Mouse (Mus musculus) layer of hippocampus, adult 8-10 months (tissue): ENCODE measurements around the gene Aff1. TPM values are rescaled to one million over a fixed set of nuclear protein-coding genes. Genes with fewer than 3 reads are reported as not detected.

Experiments used
- DNase-seq, 2 experiments: peaks; one replicate each; pipeline ENCODE4 v3.0.0; 2022; ENCODE audit warnings: low spot score in 2 of 2
- total RNA-seq, 4 experiments: library from RNA; stranded (reverse); gene quantifications; 2 replicates each; pipeline ENCODE4 v1.2.4; 2022

Gene Aff1
- total RNA-seq, 4 experiments from 2014 or later = 19.5 to 24.0 (median 21.1) TPM

DNA sequence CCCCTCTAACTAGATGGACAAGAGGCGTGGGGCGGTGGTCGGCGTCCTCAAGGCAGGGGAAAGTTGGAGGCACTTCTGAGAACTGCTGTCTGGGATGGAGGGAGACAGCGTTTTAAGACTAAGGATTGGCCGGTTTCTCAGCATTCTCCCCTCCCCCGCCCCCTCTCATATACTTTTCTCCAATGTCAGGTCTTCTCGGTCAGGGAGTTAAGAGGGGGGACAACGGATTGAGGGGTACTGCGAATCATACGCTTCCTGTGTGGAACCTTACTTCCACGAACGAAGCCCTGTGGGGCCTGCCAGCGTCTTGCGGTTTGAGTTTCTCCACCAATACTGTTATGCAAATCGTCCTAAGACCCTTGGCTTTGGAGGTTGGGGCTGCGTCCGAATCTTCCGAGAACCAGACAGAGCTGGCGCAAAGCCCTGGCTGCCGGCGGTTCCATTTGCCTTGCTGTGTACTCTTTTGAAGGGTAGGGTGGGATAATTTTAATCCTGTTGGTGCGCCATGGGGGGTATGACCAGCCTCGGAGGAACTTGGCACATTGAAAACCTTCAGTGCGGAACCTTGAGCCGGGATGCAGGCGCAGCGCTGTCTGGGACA lies 967 bp downstream of the Aff1 start:
- DNase-seq = no peak

DNA sequence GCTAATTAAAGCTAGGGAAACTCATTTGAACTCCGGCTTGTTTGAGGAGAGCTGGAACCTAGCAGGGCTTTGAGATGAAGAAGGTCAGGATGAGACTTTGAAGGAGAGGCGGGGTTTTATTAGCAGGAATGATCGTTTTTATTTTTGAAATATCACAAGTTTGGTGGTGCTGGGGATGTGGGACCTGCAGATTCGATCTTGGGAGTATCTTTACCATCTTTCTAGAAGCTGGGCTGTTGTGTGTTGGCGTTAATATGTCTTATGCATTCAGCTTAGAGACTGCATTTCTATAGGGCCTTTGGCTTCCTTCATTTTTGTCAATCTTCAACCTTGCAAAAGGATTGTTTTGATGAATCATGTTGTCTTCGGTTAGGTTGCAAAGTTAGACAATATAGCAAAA lies 1.9 kb downstream of the Aff1 start:
- DNase-seq = no peak

DNA sequence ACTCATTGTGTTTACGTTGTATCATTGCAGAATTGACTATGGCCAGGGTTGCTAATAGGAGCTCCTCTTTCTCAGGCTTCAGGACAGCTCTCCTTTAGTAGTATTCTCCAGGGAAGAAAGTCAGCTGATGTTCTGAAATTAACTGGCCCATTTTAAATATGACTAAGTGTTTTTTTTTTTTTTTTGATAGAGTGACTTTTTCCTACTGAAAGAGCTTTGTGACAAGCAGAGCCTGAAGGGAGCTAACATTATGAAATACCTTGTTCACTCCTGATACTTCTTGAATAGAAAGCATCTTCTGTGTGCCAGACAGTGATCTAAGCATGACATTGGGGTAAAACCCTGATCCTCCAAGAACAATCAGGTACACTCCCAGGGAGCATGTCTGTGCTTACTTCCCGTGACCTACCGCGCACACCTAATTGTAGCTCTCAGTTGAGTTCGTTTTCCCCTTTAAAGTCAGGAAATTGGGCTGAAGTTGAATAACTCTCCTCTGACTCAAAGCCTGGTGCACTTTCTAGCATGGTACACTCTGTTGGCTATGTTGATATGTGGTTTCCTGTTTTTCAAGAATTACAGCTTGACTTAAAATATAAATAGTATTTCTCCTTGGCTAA lies 5.8 kb downstream of the Aff1 start:
- DNase-seq = no peak

DNA sequence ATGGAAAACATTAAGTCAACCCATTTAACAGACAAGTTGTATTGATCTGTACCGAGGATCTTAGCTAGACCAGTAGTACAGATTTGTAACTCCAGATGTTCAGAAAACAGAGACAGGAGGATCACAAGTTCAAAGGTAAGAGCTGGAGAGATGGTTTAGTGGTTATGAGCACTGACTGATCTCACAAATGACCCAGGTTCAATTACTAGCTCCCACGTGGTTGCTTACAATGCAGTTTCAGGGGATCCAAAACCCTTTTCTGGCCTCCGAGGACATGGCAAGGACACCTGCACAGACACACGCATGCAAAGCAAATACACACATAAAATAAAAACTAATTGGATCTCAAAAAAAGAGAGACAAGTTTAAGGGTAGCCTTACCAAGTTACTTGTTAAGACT lies 6.4 kb downstream of the Aff1 start:
- no peak for DNase-seq

DNA sequence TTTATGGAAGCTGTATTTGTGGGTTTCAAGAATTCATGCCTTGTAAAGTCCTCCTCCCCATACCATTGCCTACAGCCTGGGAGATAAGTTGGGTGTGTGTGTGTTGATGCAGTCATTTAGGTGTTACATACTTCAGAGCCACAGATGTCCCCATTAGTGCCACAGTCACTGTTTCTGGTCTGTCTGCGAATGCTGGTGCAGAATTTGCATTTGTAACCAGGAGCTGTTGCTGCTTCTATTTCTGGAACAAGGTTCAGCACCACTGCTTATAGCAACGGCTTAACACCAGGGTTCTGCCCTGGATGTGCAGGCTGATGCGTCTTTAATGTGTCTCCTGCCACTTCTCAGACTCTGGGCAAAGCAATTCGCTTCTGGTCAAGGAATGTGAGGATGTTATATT lies 7.4 kb downstream of the Aff1 start:
- no peak for DNase-seq

DNA sequence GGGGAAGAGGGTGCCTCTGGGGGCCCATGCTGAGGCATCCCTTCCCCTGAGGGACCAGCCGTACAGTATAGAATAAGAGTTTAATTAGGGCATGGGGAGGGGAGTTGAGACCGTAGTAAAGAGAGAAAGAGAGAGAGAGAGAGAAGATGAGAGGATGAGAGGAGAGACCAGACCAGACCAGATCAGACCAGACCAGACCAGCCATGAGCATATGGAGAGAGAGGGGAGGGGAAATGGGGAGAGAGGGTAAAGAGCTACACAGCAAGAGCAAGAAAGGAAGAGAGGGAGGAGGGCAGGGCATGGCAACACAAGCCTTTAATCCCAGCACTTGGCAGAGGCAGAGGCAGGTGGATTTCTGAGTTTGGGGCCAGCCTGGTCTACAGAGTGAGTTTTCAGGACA lies 8.5 kb downstream of the Aff1 start:
- no peak for DNase-seq

DNA sequence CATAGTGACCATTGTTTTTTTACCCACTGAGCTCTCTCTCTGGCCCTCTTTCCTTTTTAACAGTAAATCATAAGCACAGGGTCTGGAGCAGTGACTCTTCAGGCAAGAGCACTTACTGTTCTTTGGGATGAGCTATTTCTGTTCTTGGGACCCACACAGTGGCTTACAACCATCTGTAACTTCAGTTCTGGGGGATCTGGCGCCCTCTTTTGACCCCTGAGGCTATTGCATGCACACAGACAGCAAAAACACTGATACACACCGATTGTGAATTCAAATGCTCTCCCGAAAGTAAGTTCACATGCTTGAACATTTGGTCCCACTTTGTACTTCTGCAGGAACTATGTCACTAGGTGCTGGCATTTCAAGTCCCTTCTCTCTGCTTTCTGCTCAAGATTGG lies 9.3 kb downstream of the Aff1 start:
- no peak for DNase-seq

DNA sequence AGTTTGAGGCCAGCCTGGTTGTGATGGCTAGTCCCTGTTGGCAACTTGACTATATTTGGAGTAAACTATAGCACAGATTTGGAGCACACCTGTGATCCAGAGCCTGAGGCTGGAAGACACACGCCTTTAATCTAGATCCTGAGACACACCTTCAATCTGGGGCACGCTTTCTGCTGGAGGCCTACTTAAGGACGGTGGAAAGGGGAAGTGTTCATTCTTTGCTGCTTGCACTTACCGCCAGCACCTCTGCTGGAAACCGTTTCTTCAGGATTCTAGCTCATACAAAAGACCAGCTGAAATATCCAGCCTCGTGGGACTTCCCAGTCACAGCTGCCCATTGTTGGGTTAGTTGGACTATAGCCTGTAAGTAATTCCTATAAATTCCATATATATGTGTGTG lies 10.4 kb downstream of the Aff1 start:
- DNase-seq = no peak

DNA sequence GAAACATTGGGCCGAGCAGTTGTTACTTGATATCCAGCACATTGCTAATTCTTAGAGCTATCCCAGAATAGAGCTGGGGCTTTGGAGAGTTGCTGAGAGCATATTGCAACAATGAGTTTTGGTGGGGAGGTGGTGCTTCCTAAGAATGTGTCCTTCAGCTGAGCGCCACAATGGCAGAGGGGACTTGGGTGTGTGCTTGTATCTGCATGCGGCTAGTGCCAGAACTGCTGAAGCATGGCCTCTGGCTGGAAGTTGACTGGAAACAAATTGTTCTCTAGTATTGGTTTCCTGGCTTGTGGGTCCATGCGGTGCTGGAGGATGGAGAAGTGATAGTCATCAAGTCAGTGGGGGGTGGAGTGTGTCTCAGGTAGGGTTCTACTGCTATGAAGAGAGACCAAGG lies 13.2 kb downstream of the Aff1 start:
- DNase-seq = no peak

DNA sequence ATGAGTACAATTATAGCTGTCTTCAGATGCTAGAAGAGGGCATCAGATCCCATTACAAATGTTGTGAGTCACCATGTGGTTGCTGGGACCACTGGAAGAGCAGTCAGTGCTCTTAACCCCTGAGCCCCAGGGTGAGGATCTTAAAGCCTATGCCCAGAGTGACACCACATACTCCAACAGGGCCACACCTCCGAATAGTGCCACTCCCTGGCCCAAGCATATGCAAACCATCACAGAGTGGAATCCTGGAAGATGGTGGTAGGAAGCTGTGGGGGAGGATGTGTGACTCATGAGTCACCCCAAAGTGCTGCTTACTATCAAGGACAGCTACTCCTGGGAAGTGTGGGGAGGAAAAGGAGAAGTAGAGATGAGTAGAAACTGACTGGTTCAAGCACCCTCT lies 13.7 kb downstream of the Aff1 start:
- DNase-seq = no peak

DNA sequence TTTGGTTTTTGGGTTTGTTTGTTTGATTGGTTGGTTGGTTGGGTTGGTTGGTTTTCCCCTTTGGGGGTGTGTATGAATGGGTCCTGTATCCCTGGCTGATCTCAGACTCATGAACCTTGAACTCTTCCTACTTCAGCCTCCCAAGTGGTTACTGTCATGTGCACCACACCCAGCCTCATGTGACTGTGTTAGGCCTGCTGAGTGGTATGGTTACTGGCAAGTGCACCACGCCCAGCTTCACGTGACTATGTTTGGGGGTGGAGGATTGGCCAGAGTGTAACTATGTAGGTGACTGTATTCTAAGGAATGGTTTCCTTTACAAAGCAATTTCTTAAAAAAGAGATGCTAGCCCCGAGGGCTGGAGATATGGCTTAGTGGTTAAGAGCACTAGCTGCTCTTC lies 16.9 kb downstream of the Aff1 start:
- no peak for DNase-seq

DNA sequence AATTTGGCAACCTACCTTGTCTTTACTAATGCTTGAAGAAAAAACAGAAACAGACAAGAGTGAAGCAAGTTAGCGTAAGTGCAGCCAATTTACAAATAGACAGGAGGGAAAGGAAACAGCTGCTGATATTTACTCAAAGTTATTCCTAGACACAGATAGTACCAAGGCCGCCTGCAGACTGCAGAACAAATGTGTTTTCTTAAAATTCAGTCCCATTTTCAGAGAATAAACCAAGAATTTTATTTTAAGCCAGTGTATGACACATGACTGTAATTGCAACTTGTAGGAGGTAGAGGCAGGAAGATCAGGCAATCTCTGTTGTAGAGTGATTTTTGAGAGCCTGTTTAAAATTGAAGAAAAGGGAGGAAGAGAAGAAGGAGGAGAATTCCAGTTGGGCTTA lies 19.7 kb downstream of the Aff1 start:
- no peak for DNase-seq

DNA sequence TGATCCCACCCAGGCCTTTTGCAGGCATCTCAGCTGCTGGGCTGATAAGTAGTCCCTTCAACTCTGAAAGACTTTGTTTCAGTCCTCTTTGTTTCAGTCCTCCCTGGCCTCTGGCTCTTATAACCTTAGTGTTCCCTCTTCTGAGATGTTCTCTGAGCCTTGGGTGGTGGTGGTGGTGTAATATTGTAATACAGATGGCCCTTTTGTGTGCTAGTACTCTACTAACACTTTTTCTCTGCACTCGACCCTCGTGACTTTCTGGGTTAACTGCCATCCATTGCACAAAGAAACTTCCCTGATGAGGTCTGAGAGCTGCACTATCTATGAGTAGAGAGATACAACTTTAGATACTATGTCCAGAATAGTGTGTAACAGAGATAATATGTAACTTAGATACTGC lies 21.2 kb downstream of the Aff1 start:
- DNase-seq = no peak

DNA sequence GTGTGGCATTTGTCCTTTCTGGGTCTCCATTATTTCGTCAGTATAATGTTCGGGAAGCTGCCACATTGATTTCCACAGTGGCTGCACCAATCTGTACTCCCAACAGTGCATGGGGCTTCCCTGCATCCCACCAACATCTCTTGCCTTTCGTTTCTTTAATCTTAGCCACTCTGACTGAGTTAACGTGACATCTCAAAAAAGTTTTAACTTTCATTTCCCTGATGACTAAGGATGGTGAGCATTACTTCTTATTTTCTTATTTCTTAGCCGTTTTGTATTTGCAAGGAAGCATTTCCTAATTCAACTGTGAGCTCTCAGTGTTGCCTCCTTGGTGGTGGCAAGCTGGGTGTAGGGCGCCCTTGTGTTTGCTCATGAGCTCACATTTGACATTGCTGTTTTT lies 22.8 kb downstream of the Aff1 start:
- no peak for DNase-seq

DNA sequence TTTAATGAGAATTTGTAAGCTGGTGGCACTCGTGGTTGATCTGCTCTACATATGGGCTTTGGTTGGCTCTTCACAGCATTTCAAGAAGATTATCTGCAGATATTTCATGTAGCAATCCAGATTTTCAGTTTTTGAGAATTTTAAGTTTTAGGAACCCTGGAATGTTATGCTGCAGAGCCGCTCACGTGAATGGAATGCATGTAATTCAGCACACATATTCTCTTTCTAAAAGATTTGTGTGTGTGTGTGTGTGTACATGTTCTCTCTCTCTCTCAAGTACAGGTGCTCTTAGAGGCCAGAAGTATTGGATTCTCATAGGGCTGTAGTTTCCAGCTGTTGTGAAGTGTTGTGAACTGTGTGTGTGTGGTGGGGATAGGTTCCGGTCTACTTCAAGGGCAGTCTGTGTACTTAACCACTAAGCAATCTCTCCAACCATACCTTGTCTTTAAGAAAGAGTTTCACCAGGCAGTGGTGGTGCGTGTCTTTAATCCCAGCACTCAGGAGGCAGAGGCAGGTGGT lies 24.7 kb downstream of the Aff1 start:
- no peak for DNase-seq

DNA sequence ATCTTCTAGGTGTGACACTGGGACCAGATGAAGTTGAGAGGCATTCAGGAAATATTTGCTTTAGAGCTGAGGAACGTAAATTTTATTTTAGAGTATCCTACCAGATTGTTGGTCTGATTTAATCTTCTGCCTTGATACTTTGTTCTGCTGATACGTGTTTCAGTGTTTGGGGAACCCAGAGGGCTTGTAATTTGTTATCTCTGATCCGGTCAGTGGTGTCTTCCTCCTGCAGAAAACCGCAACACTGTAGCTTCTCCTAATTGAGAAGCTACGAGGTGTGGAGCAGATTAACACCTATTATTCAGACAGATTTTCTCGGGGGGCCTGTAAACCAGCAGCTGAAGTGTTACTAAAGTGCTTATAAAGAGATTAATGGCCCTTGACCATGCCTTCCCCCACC lies 27.0 kb downstream of the Aff1 start:
- DNase-seq = no peak

DNA sequence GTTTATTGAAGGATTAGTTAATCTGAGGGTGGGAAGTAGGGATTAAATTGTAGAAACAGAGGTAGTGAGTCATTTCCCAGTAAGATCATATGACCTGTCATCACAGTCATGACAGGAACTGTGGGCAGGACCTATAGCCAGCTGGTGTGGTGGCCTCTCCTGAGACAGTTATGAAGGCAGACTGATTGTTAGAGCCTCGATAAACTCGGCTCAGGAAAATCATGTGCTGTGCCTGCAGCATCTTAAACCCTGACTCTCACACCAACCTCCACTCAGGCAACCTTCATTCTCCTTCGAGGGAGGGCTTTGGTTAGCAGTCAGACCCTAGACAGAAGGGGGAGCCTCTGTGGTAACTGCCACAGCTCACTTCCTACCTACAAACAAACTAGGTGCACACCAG lies 27.7 kb downstream of the Aff1 start:
- no peak for DNase-seq

DNA sequence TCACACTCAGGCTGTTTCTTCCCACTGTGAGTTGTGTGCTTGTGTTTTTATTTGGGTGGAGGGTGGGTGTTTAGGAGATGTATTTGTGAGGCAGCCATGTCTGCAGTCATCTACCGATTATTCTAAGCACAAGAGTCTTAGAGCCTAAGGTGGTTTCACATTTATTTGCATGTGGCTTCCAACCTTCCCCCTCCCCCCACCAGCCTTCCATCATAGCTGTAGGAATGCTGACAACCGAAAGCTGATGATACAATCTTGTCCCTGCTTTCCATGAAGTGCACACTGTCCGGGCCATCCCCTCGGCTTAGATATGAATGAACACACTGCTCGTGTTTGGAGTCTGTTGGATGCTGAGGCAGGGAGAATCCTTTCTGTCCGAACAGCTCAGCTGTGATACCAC lies 28.8 kb downstream of the Aff1 start:
- no peak for DNase-seq

DNA sequence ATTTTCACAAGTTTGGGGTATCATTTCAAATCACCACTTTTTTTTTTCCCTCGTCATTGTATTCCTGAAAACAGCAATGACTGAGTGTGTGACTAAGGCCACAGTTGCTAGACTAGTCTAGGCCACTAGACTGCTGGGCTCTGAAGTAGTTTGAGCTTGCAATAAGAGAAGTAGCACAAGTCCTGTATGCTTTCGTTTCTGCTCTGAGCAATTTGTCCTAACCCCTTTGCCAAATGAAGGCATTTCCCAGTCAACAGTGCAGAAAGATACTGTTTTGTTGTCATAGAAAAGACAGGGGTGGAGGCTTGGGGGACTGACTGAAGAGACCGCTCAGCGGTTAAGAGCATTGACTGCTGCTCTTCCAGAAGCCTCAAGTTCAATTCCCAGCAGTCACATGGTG lies 29.3 kb downstream of the Aff1 start:
- DNase-seq = no peak

DNA sequence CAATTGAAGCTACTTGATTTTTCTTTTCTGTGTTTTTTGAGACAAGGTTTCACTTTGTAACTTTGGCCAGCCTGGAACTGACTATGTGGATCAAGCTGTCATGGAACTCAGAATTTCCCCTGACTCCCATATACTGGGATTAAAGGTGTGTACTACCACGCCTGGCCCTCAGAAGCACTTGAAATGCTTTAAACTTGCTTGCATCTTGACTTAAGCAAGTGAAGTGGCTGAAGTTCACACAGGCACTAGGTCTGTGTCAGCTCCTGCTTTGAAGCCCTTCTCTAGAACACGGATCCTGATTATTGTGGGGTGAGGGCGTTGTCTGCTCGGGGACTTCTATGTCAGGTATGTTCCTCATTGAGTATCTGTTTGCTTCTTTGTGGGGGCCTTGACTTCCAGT lies 30.5 kb downstream of the Aff1 start:
- DNase-seq = no peak

DNA sequence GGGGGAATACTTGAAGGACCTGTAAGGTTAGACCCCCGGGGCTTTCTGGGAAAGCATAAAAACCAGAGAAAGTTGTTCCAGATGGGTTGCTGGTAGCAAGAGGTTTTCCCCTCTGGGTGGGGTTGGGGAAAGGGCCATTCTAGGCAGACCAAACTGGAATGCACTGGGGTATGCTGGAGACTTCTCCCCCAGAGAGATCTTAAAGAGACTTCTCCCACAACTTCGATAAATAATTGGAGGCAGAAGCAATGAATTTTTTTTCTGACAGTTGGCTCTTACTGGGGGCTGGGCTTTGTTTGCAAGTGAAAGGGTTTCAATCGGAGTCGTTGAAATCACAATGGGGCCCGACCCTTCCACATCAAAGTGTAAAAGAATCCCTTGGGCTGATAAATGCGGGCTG lies 32.2 kb downstream of the Aff1 start:
- DNase-seq = no peak

DNA sequence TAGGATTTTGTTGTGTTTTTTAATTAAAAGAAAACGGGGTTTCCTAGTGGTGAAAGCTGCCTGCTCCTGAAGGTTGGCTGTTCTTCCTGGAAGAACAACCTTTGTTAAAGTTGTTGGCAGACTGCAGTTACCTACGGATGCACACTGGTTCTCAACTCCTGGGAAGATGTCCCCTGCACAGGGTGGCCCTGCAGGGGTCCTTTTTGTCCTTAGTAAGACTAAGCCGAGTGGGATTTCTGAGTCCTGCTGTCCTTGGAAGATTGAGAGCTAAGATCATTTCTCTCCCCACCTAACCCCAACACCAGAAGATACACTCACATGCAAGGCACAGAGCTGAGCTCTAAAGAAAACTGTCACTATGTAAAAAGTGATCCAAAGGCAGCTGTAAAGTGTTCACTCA lies 32.6 kb downstream of the Aff1 start:
- DNase-seq = no peak

DNA sequence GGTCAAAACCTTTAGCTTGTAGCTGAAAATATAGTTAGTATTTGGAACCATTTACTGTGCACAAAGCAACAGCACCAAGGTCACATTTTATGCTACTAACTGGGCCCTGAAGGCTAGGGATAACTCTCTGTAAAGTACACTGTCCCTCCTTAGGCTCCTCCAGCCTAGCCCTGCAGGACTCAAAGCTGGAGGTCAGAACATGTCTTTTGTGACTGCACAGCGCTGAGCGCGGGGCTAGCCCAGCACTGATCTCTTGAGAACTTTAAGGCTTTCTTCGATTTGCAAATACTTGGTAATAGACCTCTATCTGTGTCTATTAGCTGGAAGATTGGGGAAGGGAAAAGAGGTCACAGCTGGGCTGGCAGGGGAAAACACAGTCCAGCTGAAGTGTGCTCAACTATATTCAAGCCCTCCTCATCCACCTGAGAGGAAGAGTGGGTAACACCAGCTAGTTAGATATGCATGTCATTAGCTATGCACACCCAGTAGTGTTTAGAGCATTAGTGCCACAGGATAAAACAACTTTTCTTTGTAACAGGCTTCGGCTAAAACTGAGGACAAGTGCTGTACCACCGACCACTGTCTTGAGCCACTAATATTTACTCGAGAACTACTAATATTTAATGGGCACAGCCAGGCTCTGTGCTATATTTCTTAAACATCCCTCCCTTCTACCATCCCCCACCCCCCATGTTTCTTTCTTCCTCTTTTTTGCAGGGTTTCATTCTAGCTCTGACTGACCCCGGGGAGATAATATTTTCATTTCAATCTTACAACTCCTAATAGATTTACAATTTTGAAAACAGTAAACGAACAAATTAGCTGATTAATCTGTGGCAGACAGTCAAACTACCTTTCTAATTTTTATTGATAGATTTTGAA lies 33.3 kb downstream of the Aff1 start:
- no peak for DNase-seq
